Mouse (Mus musculus) gastrocnemius, postnatal 10 days (tissue): ENCODE data around the gene 9530077C05Rik. TPM values are rescaled to one million over a fixed set of nuclear protein-coding genes. Genes with fewer than 3 reads are reported as not detected.
"Not testable (repeated sequence)": the region's sequence is repeated elsewhere in the genome, so short reads cannot be mapped to it uniquely, and the experiment has no call there.

Experiments
- DNase-seq: peaks from one replicate; pipeline ENCODE4 v3.0.0; 2021; ENCODE audit warnings: mixed read lengths
- long read RNA-seq, 2 experiments: library from polyadenylated mRNA; stranded (forward); transcript quantifications; one replicate each; pipeline ENCODE4 v2.0.0; 2021
- total RNA-seq, 2 experiments: library from RNA; stranded (reverse); gene quantifications; 2 replicates each; pipeline ENCODE4 v1.2.3; 2021

The 9530077C05Rik gene
- under 1 TPM; 0.50 to 0.59 TPM for total RNA-seq
- long read RNA-seq, experiment 1: 0 reads
- long read RNA-seq, experiment 2: 0 reads

DNA sequence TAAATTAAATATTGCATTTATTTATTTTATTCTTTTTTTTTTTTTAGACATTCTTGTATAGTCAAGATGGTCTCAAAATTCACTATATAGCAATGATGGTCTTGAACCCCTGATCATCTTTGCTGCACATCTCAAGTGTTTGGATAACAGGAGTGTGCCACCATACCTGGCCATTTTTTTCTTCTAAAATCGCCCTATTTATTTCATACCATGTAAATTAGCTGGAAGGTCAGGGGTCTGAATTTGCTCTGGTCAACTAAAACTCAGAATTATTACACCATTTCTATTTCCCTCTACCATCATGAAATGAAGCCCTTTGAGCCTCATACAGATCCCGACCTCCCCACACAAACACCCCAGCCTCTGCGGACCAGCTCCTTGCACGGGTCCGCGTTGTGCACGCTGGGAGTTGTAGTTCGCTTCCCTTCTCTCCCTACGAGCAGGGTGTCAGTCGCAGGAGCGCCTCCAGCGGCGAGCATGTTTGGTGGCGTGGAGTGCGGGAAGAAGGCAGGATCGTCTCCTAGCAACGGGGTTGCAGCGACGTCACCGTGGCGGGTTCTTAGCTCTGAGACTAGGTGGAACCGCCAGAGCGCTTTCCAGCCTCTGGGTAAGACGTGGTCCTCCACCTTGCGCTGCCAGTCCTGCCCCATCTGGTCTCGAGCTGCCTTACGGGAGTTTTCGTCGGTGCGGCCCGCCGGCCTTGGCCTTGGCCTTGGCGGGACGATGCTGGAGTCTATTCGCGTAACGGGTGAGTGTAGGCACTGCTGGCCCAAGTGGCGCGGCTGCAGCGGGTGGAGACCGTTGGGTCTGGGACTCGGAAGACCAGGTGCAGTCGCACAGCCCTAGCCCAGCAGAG lies at the start of gene 9530077C05Rik:
Gene 9530077C05Rik (plus strand): TSS at position 512 of the 856 bp plus-strand sequence.
- DNase-seq: peak; percentile 92

DNA sequence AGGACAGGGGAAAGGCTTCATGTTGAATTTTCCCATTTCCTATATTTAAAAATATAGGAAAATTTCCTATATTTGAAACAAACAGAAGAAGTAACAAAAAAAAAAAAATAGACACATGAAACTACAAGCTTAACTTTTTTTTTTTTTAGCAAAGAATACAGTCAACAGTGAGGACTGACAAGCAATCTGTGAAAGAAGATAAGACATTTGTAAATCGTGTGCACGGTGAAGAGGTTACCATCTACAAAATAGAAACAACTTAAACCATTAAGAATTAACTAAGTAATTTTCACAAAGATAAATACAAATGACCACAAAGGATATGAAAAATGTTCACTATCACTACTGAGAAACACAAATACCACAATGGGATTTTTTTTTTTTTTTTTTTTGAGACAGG lies 45.1 kb upstream of the 9530077C05Rik start:
- no peak for DNase-seq

DNA sequence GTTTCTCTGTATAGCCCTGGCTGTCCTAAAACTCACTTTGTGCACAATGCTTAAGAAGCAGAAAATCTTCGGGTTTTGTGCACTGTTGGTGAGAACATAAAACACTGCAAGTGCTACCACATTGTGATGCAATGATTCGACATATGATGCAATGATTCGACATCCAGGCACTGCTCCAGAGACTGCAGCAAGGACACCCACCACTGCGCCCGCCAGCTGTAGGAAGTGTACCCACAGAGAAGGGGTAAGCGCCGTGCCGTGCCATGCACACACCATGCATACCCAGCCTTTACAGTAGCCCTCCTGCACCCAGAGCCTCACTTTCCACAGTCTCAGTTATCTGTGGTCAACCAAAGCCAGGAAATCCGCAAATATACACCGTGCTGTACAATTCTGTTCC lies 44.7 kb upstream of the 9530077C05Rik start:
- no peak for DNase-seq

DNA sequence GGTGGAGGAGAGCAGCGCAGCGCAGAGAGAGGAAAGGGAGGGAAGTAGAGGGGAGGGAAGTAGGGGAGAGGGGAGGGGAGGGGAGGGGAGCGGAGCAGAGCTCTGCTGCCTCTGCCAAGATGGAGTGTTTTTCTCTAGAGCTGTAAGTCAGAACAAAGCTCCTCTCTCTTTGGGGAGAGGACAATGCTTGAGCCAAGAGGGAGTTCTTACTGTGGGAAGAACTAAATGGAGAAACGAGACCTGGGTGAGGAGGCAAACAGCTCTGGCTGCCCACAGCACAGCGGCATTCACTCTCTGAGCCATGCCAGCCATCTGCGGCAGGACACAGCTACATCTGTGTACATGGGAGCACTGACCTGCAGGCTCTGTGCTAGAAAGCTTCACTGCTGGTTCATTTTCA lies 43.3 kb upstream of the 9530077C05Rik start:
- no peak for DNase-seq

DNA sequence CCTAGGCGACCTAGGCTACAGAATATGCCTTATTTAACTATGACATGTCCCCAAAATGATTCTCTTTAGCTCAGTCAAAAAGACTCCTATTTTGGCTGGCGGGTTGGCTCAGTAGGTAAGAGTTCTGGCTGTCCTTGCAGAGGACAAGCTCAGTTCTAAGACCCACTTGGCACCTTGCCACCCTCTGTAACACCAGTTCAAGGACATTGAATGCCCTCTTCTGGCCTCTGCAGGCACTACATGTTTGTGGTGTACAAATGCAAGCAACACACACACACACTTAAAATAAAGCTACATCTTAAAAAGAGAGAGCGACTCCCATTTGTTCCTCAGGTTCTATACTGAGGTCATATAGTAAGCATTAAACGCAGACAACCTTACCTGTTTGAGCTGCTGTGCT lies 38.6 kb upstream of the 9530077C05Rik start:
- no peak for DNase-seq

DNA sequence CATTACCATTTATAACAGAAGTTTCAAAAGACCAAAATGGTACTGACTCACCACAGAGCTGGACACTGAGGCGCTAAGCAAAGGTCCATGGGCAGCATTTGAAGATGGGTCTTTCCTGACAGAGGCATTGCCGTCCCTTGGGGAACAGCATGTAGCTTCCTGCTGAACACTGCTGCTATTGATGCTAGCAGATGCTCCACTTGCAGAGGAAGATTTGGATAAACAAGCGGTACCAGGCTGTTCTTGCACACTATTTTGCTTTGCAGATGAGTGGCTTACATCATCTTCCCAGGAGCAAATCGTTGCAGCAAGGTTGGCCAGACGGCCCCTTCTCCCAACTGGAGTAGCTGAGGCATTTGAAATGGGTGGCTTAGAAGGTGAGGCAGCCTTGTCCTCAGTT lies 35.2 kb upstream of the 9530077C05Rik start:
- no peak for DNase-seq

DNA sequence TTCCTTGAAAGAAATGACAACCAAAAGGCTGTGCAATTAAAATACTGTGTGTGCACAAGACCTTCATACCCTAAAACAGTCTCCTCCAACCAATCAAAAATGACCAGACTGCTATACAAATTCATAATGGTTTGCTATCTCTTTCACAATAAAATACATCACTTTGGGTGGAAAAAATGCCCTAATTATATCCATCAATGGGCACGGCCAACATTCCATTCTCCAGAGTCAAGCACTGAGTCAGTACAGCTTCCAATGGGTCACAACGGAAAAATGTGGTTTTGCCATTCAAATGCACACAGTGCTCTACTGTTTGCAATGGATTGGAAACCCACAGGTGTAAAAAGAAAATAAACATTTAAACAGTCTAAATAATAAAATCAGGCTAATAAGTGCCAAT lies 25.4 kb upstream of the 9530077C05Rik start:
- no peak for DNase-seq

DNA sequence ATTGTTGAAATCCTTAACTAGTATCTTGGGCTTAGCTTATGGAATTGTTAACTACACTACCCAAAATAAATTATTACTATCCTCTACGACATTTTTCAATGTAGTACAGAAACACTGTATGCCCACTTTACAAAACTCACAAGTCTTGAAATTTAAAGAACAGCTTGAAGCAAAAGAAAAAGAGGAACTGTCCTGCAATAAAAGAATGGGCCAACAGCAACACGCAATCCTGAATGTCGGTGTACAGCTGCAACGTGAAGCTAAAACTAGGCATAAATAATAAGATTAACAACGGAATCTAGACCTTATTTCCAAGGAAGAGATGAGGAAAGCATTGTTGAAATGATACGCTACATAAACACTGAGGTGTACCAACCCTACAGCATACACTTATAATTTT lies 23.4 kb upstream of the 9530077C05Rik start:
- DNase-seq: no peak

DNA sequence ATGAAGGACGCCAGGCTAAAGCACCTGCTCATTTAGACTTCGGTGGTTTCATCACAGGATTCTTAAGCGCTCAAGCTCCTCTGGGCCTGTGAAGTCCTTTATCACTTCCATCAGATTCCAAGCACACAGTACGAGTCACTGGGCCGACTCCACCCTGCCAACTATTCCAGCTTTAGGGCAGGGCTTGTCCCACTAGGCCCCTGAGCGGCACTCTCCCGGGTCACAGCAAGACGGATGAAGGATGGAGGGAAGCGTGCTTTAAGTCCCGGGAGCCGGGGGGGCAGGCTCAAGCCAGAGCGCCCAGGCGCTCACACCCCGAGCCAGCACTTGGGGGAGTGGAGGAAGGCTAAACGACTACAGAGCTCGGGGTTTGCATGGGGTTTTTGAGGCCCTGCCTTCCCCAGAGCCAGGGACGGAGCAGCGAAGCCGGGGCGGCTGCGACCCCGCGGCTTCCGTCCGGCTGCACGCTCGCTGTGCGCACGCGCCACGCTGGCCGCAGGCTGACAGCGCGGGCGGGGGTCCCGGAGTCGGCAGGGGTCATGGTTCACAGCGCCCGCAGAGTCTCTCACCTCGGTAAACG lies 22.8 kb upstream of the 9530077C05Rik start:
- peak; percentile 23 for DNase-seq

DNA sequence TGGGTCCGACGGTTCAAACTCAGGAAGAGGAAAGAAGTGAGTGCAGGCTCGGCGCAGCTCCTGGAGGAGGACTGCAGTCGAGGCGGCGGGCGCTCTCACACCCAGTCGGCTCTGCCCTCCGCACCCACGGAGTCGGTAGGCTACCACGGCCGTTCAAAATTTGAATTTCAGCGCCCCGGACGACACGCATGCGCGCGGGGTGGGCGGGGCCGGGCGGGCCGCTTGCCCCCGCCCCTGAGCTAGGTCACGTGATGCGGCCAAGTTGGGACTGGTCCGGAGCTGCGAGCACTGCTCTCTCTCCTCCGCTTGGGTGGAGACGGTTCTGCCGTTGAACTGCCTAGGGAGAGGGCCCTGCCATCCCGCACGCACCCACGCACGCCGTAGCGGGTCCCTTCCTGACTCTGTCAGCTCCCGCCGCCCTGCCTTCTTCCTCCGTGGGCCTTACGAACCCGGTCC lies 22.3 kb upstream of the 9530077C05Rik start, which contains the start of gene Anln:
Gene Anln (minus strand): TSS at position 168 of the 456 bp plus-strand sequence.
- DNase-seq: peak; percentile 97

DNA sequence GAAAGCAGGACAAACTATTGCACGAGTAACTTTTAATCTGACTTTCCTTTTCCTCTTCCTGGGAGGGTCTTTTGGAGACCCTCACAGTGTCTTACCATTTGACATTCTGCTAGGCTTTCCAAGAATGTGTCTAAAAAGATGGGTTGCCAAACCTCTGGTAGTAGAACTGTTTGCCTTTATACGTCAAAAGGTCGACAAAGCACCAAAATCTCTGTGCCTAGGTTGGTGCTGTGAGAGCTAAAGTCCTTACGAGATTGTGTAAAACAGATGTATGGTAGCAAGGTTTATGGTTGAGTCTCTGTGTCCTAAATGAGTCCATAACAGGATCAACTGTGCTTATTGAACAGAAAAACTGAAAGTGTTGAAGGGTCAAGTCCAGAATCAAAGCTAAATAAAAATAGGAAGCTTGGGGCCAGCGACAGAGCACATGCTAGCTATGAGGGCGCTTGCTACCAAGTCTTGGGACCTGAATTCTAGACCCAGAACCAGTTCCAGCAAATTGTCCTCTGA lies 21.5 kb upstream of the 9530077C05Rik start:
- DNase-seq: no peak

DNA sequence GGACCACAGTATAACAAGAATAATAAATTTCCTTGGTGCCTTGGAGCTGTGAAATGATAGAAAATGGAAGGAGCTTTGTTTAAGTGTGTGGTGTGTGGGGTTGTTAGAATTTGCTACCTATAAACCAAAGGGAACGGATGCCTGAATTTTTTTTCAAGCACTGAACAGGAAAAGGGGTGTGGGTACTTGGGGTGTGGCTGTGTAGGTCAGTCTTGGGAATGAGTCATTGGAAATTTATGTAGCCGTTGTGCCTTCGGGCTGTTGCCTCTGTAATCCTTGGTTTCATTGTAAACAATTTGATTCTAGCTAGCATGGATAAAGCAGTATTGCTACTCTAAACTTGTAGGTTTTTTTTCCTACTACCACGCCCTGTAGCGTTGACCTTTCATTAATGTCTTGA lies 20.9 kb upstream of the 9530077C05Rik start:
- DNase-seq: no peak

DNA sequence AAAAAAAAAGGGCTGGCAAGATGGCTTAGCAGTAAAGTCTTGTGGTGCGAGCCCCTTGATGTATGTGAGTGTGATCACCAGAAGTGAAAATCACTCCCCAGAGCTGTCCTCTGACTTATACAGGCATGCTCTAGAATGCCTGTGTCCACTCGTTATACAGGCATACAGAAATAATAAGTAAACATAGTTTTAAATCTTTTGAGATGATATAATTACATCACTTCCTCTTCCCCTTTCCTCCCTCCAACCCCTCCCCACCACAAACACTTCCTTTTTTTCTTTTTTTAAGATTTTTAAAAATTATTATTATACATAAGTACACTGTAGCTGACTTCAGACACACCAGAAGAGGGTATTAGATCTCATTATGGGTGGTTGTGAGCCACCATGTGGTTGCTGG lies 16.6 kb upstream of the 9530077C05Rik start:
- DNase-seq: no peak

DNA sequence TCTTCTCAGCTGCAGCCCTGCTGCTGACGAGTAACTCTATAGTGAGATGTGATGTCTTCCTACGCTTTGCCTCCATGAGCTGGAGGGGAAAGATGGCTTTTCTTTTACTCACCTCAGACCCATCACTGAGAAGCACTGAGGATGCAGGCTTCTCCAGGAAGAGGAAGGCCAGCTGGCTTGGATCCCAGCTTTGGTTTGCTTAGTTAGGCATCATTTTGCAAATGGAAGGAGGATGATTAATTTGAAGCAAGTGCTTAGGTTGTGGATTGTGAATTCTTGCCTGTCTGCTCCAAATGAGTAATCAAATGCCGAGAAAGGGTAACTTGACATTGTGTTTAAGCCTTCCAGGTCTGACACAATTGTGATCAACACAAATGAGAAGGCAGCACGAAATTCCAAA lies 12.3 kb upstream of the 9530077C05Rik start:
- no peak for DNase-seq

DNA sequence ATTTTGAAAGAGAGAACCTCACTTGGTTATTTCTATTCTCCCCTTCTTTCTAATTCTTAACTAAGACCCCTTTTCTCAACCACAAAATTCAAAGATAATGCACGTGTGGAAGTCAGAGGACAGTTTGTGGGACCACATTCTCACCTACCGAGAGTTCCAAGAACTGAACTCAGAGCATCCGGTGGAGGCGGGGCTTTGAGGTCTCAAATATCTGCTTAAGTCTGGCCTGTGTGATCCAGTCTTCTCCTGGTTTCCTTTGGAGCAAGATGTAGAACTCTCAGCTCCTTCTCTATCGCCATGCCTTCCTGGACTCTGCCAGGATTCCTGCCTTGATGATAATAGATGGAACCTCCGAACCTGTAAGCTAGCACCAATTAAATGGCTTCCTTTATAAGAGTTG lies 9.3 kb upstream of the 9530077C05Rik start:
- DNase-seq: no peak

DNA sequence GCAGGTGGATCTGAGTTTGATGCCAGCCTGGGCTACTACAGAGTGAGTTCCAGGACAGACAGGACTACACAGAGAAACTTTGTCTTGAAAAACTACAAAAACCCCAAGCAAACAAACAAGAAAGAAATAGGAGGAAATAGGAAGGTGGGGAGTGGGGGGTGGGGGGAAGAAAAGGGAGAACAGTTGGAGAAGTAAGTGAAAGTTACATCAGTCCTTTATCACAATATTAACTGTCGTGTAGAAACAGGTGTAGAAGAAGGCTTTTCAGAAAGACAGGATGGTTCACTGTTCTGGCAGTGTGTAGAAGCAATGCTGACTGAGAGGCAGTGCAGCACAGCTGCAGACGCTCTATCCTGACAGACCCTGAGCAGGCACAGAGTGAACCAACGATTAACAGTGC lies 8.3 kb upstream of the 9530077C05Rik start:
- no peak for DNase-seq

DNA sequence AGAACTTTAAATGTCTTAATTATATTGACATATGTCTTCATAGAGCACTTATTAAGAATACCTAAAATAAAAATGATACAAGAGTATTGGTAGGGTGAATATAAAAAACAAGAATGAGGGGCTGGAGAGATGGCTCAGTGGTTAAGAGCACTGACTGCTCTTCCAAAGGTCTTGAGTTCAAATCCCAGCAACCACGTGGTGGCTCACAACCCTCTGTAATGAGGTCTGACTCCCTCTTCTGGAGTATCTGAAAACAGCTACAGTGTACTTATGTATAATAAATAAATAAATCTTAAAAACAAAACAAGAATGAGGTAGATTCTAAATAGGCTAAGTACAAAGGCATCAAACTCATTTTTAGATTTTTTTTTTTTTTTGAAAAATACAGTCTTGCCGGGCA lies 7.8 kb upstream of the 9530077C05Rik start:
- DNase-seq: not testable (repeated sequence)

DNA sequence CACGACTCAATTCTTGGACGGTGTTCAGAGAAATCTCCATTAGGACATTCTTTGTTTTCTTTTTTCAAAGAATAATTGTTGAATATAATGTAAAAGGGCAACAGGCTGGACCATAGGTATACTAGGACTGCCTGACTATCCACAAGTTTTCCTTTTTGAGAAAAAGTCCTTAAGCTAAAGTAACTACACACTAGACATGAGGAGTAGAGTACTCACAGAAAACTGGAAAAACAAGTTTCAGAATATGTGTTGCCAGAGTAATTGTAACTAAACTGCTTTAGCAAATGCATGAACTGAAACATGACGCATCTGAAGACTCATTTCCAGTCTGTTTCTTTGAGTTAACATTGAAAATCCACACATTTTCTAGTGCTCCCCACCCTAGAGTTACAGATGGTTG lies 5.9 kb upstream of the 9530077C05Rik start:
- no peak for DNase-seq

DNA sequence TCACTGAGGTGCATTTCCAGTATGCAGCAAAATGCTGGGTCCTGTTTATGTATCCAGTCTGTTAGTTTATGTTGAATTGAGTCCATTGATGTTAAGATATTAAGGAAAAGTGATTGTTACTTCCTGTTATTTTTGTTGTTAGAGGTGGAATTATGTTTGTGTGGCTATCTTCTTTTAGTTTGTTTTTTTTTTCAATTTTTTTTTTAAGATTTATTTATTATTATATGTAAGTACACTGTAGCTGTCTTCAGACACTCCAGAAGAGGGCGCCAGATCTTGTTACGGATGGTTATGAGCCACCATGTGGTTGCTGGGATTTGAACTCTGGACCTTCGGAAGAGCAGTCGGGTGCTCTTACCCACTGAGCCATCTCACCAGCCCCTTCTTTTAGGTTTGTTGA lies 3.7 kb upstream of the 9530077C05Rik start:
- not testable (repeated sequence) for DNase-seq

DNA sequence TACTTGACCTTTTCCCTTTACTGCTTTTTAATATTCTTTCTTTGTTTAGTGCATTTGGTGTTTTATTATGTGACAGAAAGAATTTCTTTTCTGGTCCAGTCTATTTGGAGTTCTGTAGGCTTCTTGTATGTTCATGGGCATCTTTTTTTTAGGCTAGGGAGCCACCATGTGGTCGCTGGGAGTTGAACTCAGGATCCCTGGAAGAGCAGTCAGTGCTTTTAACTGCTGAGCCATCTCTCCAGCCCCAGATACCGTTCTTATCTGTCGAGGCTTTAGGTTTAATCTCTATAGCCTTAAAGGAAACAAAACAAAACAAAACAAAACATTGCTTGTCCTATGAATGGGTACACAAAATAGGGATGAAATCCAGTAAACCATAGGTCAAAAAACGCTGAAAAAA lies 3.0 kb upstream of the 9530077C05Rik start:
- not testable (repeated sequence) for DNase-seq

DNA sequence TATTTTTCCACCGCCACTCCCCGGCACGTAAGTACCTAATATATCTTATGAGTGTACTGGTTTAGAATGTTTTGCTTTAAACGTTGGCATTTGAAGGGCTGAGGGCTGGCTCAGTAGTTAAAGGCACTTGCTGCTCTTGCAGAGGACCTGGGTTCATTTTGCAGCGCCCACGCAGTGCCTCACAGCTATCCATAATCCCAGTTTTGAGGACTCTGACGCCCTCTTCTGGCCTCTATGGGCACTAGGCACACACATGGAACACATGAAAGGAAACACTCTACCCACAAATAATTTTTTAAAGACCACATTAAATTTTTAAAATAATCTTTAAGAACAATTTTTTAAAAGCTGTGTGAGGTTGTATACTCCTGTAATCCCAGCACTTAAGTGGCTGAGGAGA lies 1.8 kb upstream of the 9530077C05Rik start:
- no peak for DNase-seq

DNA sequence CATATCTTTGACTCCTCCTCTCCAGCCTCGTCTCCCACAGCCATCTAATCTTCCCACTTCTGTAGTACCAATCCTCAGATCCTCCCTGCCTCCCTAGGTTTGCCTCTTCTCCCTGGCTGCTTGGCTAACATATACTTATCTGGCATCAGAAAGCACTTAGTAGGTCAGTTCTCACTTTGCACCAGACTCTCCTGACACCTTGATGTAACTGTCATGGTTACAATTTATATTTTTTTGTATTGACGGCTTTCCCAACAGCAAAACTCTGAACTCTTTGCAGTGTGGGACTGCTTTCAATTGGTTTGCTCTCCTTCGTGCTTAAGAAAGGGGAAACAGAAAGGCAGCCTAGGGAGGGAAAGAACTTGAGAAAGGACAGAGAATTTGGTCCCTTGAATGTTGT lies 4.9 kb downstream of the 9530077C05Rik start:
- DNase-seq: no peak

DNA sequence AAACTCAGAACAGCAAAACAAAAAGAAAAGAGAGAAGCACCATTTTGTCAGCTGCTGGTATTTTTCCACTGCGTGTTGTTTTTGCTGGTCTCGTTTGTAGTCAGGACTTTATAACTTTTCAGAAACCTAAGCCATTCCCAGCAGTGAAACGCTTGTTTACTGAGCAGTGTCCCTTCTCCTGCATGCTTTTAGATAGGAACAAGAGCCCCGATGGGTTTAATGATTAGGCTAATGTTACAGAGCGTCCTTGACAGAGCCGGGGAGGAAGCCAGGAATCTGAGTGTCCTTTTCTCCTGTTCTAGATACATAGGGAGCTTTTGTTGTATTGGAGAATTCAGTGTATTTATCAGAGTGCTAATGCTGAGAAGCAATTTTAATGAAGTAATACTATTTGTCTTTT lies 6.2 kb downstream of the 9530077C05Rik start:
- no peak for DNase-seq
